ENCODE assay signal across 8 mouse cellular contexts in genomic region chr13:20091604-20091926, GRCm38 (mm10). TPM values are rescaled to one million over a fixed set of nuclear protein-coding genes. Genes with fewer than 3 reads are reported as not detected.
A peak's percentile ranks its signal among the peaks of the same experiment; 100 is the strongest.
DNase-seq lines count a peak whose midpoint lies in the region; ATAC-seq lines count a peak whose summit lies in the region.

No protein-coding gene starts in this region.

- no peaks in the 10 kb centered on the region for H3K9me3 ChIP-seq in heart, embryonic 13.5 days

- WGBS in heart, embryonic 13.5 days: 2% methylated on average over 9 of the region's 10 CpGs
- WGBS in macrophage (ENCODE audit: missing documents): under 1% methylated on average over 10 of the region's 10 CpGs

- DNase-seq in heart, adult 18-20 months: no peak
- DNase-seq in adipocyte (ENCODE audit: low spot score): peak; percentile 19
- DNase-seq in heart, postnatal 4 days: peak; percentile 43
- DNase-seq in layer of hippocampus, adult 8-10 months (ENCODE audit: low spot score in 2 of 2): no peak
- DNase-seq in retina, postnatal 1 day: no peak
- DNase-seq in adrenal gland, adult 8-10 months: no peak

- peaks cover 13% of the 10 kb centered on the region for H3K4me1 ChIP-seq in heart, embryonic 13.5 days

- peak overlapping the region; percentile 88 for H3K9ac ChIP-seq in heart, embryonic 13.5 days

- no peak for ATAC-seq in heart, embryonic 13.5 days (ENCODE audit: extremely low read depth, insufficient number of reproducible peaks, low FRiP score, low TSS enrichment)

- peak overlapping the region; percentile 98 for H3K4me2 ChIP-seq in heart, embryonic 13.5 days

- peak overlapping the region; percentile 77; the same call in 1 of the 2 replicates for H3K27ac ChIP-seq in heart, embryonic 13.5 days (replicated peaks)
- H3K27ac ChIP-seq in macrophage: peak overlapping the region; percentile 79

- peak overlapping the region; percentile 82 for H3K4me3 ChIP-seq in heart, embryonic 13.5 days
- peak overlapping the region; percentile 41 for H3K4me3 ChIP-seq in macrophage (ENCODE audit: inconsistent target)

- H3K79me2 ChIP-seq in macrophage (ENCODE audit: inconsistent target): peaks cover 44% of the 10 kb centered on the region

- H3K27me3 ChIP-seq in heart, embryonic 13.5 days (replicated peaks): peaks cover 28% of the 10 kb centered on the region

- no peaks in the 10 kb centered on the region for H3K36me3 ChIP-seq in heart, embryonic 13.5 days
- H3K36me3 ChIP-seq in macrophage (ENCODE audit: inconsistent target): no peaks in the 10 kb centered on the region

RNA-seq across cellular contexts. Expression of gene Elmo1, which starts 1.2 kb away (rescaled TPM):
- polyA plus RNA-seq in heart, embryonic 13.5 days (2015; fragmentation: Nextera tagmentation; extraction: Ambion mirVana): 9.3 and 9.5 TPM in 2 replicates
- total RNA-seq in heart, adult 18-20 months (2021): 1 to 10 TPM; 7.6 to 9.1 TPM
- total RNA-seq in heart, postnatal 4 days (2021): 10 to 100 TPM; 21.1 to 22.4 TPM
- 100 to 1,000 TPM; 288 to 518 (median 336) TPM for total RNA-seq in macrophage (2018; cell fraction: chromatin; rRNA removed)
- total RNA-seq in macrophage (2018; cell fraction: cytosol; rRNA removed): 10 to 100 TPM; 26.3 to 39.5 (median 30.3) TPM
- total RNA-seq in macrophage (2018; cell fraction: nucleus; rRNA removed): 100 to 1,000 TPM in 22 of 26 experiments, 10 to 100 TPM in 4; 95.7 to 372 (median 152) TPM
- 20.9 to 48.4 TPM (median 31.3 TPM) in 3 replicates for polyA plus RNA-seq in macrophage (2018)
- 10 to 100 TPM; 33.4 to 40.0 (median 36.3) TPM for total RNA-seq in layer of hippocampus, adult 8-10 months (2022)
- 10 to 100 TPM; 10.9 to 15.1 (median 13.8) TPM for total RNA-seq in adrenal gland, adult 8-10 months (2022)

Comparison
In these comparisons a context has a peak if more than half of its experiments do, and no peak if none do; other contexts are left out.
1. DNase-seq: peak in adipocyte (single experiment) and heart, postnatal 4 days (single experiment); none in heart, adult 18-20 months (0 of 2), layer of hippocampus, adult 8-10 months (0 of 2), retina, postnatal 1 day (single experiment) and adrenal gland, adult 8-10 months (single experiment).